ENCODE assay signal across 8 mouse cellular contexts in the genomic region with DNA sequence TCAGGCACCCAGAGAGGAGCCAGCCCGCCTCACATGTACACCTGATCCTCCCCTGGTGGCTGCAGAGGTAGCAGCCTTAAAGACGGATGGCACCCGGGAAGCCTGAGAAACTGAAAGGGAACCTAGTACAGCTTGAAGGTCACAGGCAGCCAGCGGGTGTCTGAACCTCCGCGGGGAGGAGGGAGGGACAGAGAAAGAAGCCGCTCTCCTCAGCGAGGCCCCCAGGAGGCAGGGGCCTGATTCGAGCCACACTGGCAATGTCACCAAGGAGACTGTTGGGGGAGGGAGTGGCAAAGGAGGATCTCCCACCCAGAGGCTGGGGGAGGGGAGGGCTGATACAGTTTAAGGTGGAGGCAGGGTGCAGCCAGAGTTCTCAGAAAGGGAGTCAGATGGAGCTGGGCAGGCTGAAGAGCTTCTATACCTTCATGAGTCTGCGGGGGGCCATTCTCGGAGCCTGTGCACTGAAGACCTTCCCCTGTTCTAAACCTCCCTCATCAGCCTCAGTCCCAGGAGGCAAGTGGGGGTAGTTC. TPM values are rescaled to one million over a fixed set of nuclear protein-coding genes. Genes with fewer than 3 reads are reported as not detected.
DNase-seq lines count a peak whose midpoint lies in the region; ATAC-seq and TF ChIP-seq lines count a peak whose summit lies in the region.

No protein-coding gene starts in this region.

- H3K36me3 ChIP-seq in embryonic facial prominence, embryonic 14.5 days (ENCODE audit: control insufficient read depth, insufficient read depth, low read length) = no peaks in the 10 kb centered on the region
- no peaks in the 10 kb centered on the region for H3K36me3 ChIP-seq in intestine, postnatal 0 days (ENCODE audit: control insufficient read depth, insufficient read depth)

- TF ChIP-seq POLR2A in cerebellum, adult 2 months (IDR thresholded peaks at IDR 0.05; ENCODE audit: borderline replicate concordance, insufficient read depth, low read length) = no peak

- H3K27me3 ChIP-seq in embryonic facial prominence, embryonic 14.5 days (replicated peaks; ENCODE audit: control insufficient read depth, insufficient read depth, low read length) = peaks cover 12% of the 10 kb centered on the region
- H3K27me3 ChIP-seq in intestine, postnatal 0 days (replicated peaks; ENCODE audit: control insufficient read depth, insufficient read depth, low read length) = no peaks in the 10 kb centered on the region
- H3K27me3 ChIP-seq in cerebellum, adult 2 months (ENCODE audit: control insufficient read depth, insufficient read depth, low read length) = no peaks in the 10 kb centered on the region; the same call in 1 of the 2 replicates

- peaks cover 17% of the 10 kb centered on the region for H3K4me1 ChIP-seq in embryonic facial prominence, embryonic 14.5 days (ENCODE audit: control insufficient read depth, insufficient read depth, low read length)
- no peaks in the 10 kb centered on the region for H3K4me1 ChIP-seq in intestine, postnatal 0 days (replicated peaks; ENCODE audit: control insufficient read depth, insufficient read depth, low read length)
- peaks cover 5% of the 10 kb centered on the region; the same call in 1 of the 2 replicates for H3K4me1 ChIP-seq in cerebellum, adult 2 months (ENCODE audit: control insufficient read depth, insufficient read depth, low read length)

- H3K9ac ChIP-seq in embryonic facial prominence, embryonic 14.5 days (ENCODE audit: low read depth, low read length) = no peak overlapping the region
- no peak overlapping the region; the same call in 1 of the 2 replicates for H3K9ac ChIP-seq in intestine, postnatal 0 days (ENCODE audit: low read depth, low read length)

- peak overlapping the region; percentile 38 for H3K4me2 ChIP-seq in embryonic facial prominence, embryonic 14.5 days (ENCODE audit: low read depth, low read length)
- H3K4me2 ChIP-seq in intestine, postnatal 0 days (replicated peaks; ENCODE audit: low read depth) = peak overlapping the region; percentile 66

- peak; percentile 50 for ATAC-seq in embryonic facial prominence, embryonic 14.5 days (ENCODE audit: low read depth)
- ATAC-seq in intestine, postnatal 0 days = peak; percentile 54; the same call in 1 of the 2 replicates

- H3K4me3 ChIP-seq in embryonic facial prominence, embryonic 14.5 days (ENCODE audit: low read depth, low read length) = peak overlapping the region; percentile 5; the same call in 1 of the 2 replicates
- peak overlapping the region; percentile 25 for H3K4me3 ChIP-seq in intestine, postnatal 0 days (ENCODE audit: low read depth, low read length)
- H3K4me3 ChIP-seq in cerebellum, adult 2 months (replicated peaks; ENCODE audit: insufficient read depth, low read depth, low read length) = no peak overlapping the region

- 11% methylated on average over 11 of the region's 11 CpGs for WGBS in embryonic facial prominence, embryonic 14.5 days
- WGBS in intestine, postnatal 0 days = 8% methylated on average over 11 of the region's 11 CpGs
- WGBS in cerebellum, adult 2 months = 16% methylated on average over 11 of the region's 11 CpGs

- H3K9me3 ChIP-seq in embryonic facial prominence, embryonic 14.5 days (ENCODE audit: control insufficient read depth, low read length) = peaks cover 7% of the 10 kb centered on the region; the same call in 1 of the 2 replicates
- H3K9me3 ChIP-seq in intestine, postnatal 0 days (ENCODE audit: control insufficient read depth) = no peaks in the 10 kb centered on the region

- DNase-seq in embryo, embryonic 11 days = peak; percentile 52
- no peak for DNase-seq in embryo, embryonic 9.5 days (ENCODE audit: extremely low spot score)
- peak; percentile 71 for DNase-seq in CD4-positive, CD25-positive, alpha-beta regulatory T cell, adult 2 months (ENCODE audit: low read depth, low spot score)
- peak; percentile 29 for DNase-seq in embryonic facial prominence, embryonic 14.5 days (ENCODE audit: low spot score)
- peak; percentile 66 for DNase-seq in naive thymus-derived CD4-positive, alpha-beta T cell, adult 2 months (ENCODE audit: low read depth)
- DNase-seq in cerebellum, adult 2 months = no peak
- no peak for DNase-seq in frontal cortex, adult 2 months (ENCODE audit: extremely low spot score in 1 of 2, low spot score in 1 of 2)

- no peak overlapping the region for H3K27ac ChIP-seq in embryonic facial prominence, embryonic 14.5 days (replicated peaks; ENCODE audit: low read depth, low read length)
- H3K27ac ChIP-seq in intestine, postnatal 0 days (ENCODE audit: low read depth, low read length) = no peak overlapping the region
- no peak overlapping the region for H3K27ac ChIP-seq in cerebellum, adult 2 months (ENCODE audit: insufficient read depth, low read length)

- TF ChIP-seq CTCF in intestine, postnatal 0 days (IDR thresholded peaks at IDR 0.05; ENCODE audit: low read depth) = 0 out of 2 replicates have a peak, but pooled peaks have one; percentile 31
- TF ChIP-seq CTCF in cerebellum, adult 2 months (IDR thresholded peaks at IDR 0.05; ENCODE audit: borderline replicate concordance, insufficient read depth, low read depth, low read length) = no peak

RNA-seq across cellular contexts. Expression of a gene that starts 6.1 kb away (rescaled TPM):
- 4.4 and 5.3 TPM in 2 replicates for polyA plus RNA-seq in embryonic facial prominence, embryonic 14.5 days (2014; fragmentation: Nextera tagmentation; extraction: Ambion mirVana)
- polyA plus RNA-seq in intestine, postnatal 0 days (2015; fragmentation: Nextera tagmentation; extraction: Ambion mirVana) = 0.63 and 0.73 TPM in 2 replicates
- polyA plus RNA-seq in cerebellum, adult 2 months (2012; rRNA removed) = 8.0 and 11.5 TPM in 2 replicates
- 26.7 and 28.2 TPM in 2 replicates for polyA plus RNA-seq in frontal cortex, adult 2 months (2012; rRNA removed)

RNA-seq across cellular contexts. Expression of a gene that starts 40.7 kb away (rescaled TPM):
- polyA plus RNA-seq in embryonic facial prominence, embryonic 14.5 days (2014; fragmentation: Nextera tagmentation; extraction: Ambion mirVana) = 41.0 and 43.3 TPM in 2 replicates
- polyA plus RNA-seq in intestine, postnatal 0 days (2015; fragmentation: Nextera tagmentation; extraction: Ambion mirVana) = 38.0 and 40.5 TPM in 2 replicates
- polyA plus RNA-seq in cerebellum, adult 2 months (2012; rRNA removed) = 99.1 and 107 TPM in 2 replicates
- polyA plus RNA-seq in frontal cortex, adult 2 months (2012; rRNA removed) = 99.4 and 100 TPM in 2 replicates

Comparison
In these comparisons a context has a peak if more than half of its experiments do, and no peak if none do; other contexts are left out.
1. DNase-seq: peak in embryo, embryonic 11 days (single experiment), CD4-positive, CD25-positive, alpha-beta regulatory T cell, adult 2 months (single experiment), embryonic facial prominence, embryonic 14.5 days (single experiment) and naive thymus-derived CD4-positive, alpha-beta T cell, adult 2 months (single experiment); none in embryo, embryonic 9.5 days (single experiment), cerebellum, adult 2 months (0 of 2) and frontal cortex, adult 2 months (0 of 2).